ENCODE assay signal across 8 mouse cellular contexts in genomic region chr4:44234004-44234866, GRCm38 (mm10). TPM values are rescaled to one million over a fixed set of nuclear protein-coding genes. Genes with fewer than 3 reads are reported as not detected.
DNase-seq lines count a peak whose midpoint lies in the region; ATAC-seq lines count a peak whose summit lies in the region.

No protein-coding gene starts in this region.

- H3K4me3 ChIP-seq in megakaryocyte, embryonic 14.5 days (replicated peaks), result peak overlapping the region; percentile 98

- peaks cover 27% of the 10 kb centered on the region for H3K4me1 ChIP-seq in megakaryocyte, embryonic 14.5 days

- no peaks in the 10 kb centered on the region for H3K9me3 ChIP-seq in megakaryocyte, embryonic 14.5 days

- H3K36me3 ChIP-seq in megakaryocyte, embryonic 14.5 days (replicated peaks; ENCODE audit: low read length), result no peaks in the 10 kb centered on the region

- peak; percentile 97 for DNase-seq in adrenal gland, adult 2 months
- DNase-seq in embryo, embryonic 11 days, result peak; percentile 95
- peak; percentile 95 for DNase-seq in gastrocnemius, postnatal 14 days
- peak; percentile 74 to 75 for DNase-seq in left cerebral cortex, adult 9 months (ENCODE audit: low spot score in 2 of 2)
- DNase-seq in right cerebral cortex, postnatal 10 days (ENCODE audit: low spot score in 2 of 2), result peak; percentile 92
- DNase-seq in urinary bladder, postnatal 36 days (ENCODE audit: low spot score in 2 of 2), result peak; percentile 82 to 92

- intact Hi-C loops in gastrocnemius, postnatal 14 days (cut with DNase I; ENCODE audit: low total_unique reads), result no loop called here

- peak; percentile 78 for ATAC-seq in inflammation-experienced regulatory T-cells, adult 6 months

- H3K27me3 ChIP-seq in megakaryocyte, embryonic 14.5 days (replicated peaks), result peaks cover under 1% of the 10 kb centered on the region

RNA-seq across cellular contexts. Expression of gene Rnf38, which starts 0.6 kb away (rescaled TPM):
- 10 to 100 TPM; 31.6 to 44.7 TPM for total RNA-seq in adrenal gland, adult 2 months (2021)
- polyA plus RNA-seq in adrenal gland, adult 2 months (2012; rRNA removed), result 72.6 and 95.3 TPM in 2 replicates
- total RNA-seq in gastrocnemius, postnatal 14 days (2021), result 10 to 100 TPM; 15.7 to 19.2 TPM
- polyA plus RNA-seq in inflammation-experienced regulatory T-cells, adult 6 months (2017; shearing (Covaris generic)), result 10 to 100 TPM; 23.1 to 29.5 (median 27.6) TPM
- polyA plus RNA-seq in megakaryocyte, embryonic 14.5 days (2012; ENCODE audit: insufficient read depth, low replicate concordance), result 1.5 and 5.3 TPM in 2 replicates

Comparison
In these comparisons a context has a peak if more than half of its experiments do, and no peak if none do; other contexts are left out.
1. Peak in every context shown above with its lines: DNase-seq, ATAC-seq and H3K4me3 ChIP-seq.